Mouse (Mus musculus): ENCODE data around the gene Vps35l. TPM values are rescaled to one million over a fixed set of nuclear protein-coding genes. Genes with fewer than 3 reads are reported as not detected.
A peak's percentile ranks its signal among the peaks of the same experiment; 100 is the strongest.

Vps35l gene
- polyA plus RNA-seq, 1 experiment from 2014 or later: 68.3 TPM

GRCm38 (mm10) chr7:118706051-118706450 is 34.0 kb upstream of the Vps35l start:
- Histone ChIP-seq H3K36me3 (ENCODE audit: control insufficient read depth, insufficient read depth, low read length) (no peaks in the 10 kb centered on the region), H3K4me1 (ENCODE audit: control insufficient read depth, insufficient read depth, low read length) (peaks cover 17% of the 10 kb centered on the region), H3K27me3 (ENCODE audit: control insufficient read depth, insufficient read depth, low read length) (no peaks in the 10 kb centered on the region), H3K4me3 (ENCODE audit: low read depth, low read length) (peak overlapping the region; percentile 92), H3K9ac (replicated peaks; ENCODE audit: low read depth, low read length) (no peak overlapping the region), H3K9me3 (ENCODE audit: control insufficient read depth, low read depth, low read length) (no peaks in the 10 kb centered on the region), H3K27ac (ENCODE audit: low read length) (no peak overlapping the region), H3K4me2 (replicated peaks; ENCODE audit: low read depth, low read length) (peak overlapping the region; percentile 68)
- WGBS: 26% methylated on average over 6 of the region's 6 CpGs
- no peak for ATAC-seq (ENCODE audit: insufficient number of reproducible peaks, insufficient read depth, low FRiP score, low read depth)

- peaks cover 17% of the 10 kb centered on the region for H3K4me1 ChIP-seq (ENCODE audit: control insufficient read depth, insufficient read depth, low read length)
- H3K27me3 ChIP-seq (ENCODE audit: control insufficient read depth, insufficient read depth, low read length): no peaks in the 10 kb centered on the region
- H3K36me3 ChIP-seq (ENCODE audit: control insufficient read depth, insufficient read depth, low read length): no peaks in the 10 kb centered on the region
- no peak for ATAC-seq (ENCODE audit: insufficient number of reproducible peaks, insufficient read depth, low FRiP score, low read depth)
- no peak overlapping the region for H3K9ac ChIP-seq (replicated peaks; ENCODE audit: low read depth, low read length)
- no peak overlapping the region for H3K27ac ChIP-seq (ENCODE audit: low read length)
- no peak overlapping the region for H3K4me2 ChIP-seq (replicated peaks; ENCODE audit: low read depth, low read length)
- no peak overlapping the region for H3K4me3 ChIP-seq (ENCODE audit: low read depth, low read length)
- 92% methylated on average over 5 of the region's 5 CpGs for WGBS
- no peaks in the 10 kb centered on the region for H3K9me3 ChIP-seq (ENCODE audit: control insufficient read depth, low read depth, low read length)
These were observed 33.5 kb upstream of the Vps35l start for GRCm38 (mm10) chr7:118706488-118706887.

- H3K9ac ChIP-seq (replicated peaks; ENCODE audit: low read depth, low read length): no peak overlapping the region
- no peaks in the 10 kb centered on the region for H3K9me3 ChIP-seq (ENCODE audit: control insufficient read depth, low read depth, low read length)
- no peak for ATAC-seq (ENCODE audit: insufficient number of reproducible peaks, insufficient read depth, low FRiP score, low read depth)
- no peak overlapping the region for H3K27ac ChIP-seq (ENCODE audit: low read length)
- H3K4me1 ChIP-seq (ENCODE audit: control insufficient read depth, insufficient read depth, low read length): peaks cover 17% of the 10 kb centered on the region
- 61% methylated on average over 2 of the region's 2 CpGs for WGBS
- H3K4me2 ChIP-seq (replicated peaks; ENCODE audit: low read depth, low read length): no peak overlapping the region
- H3K27me3 ChIP-seq (ENCODE audit: control insufficient read depth, insufficient read depth, low read length): no peaks in the 10 kb centered on the region
- H3K36me3 ChIP-seq (ENCODE audit: control insufficient read depth, insufficient read depth, low read length): no peaks in the 10 kb centered on the region
- H3K4me3 ChIP-seq (ENCODE audit: low read depth, low read length): no peak overlapping the region
These were observed 32.8 kb upstream of the Vps35l start for GRCm38 (mm10) chr7:118707216-118707615.

GRCm38 (mm10) chr7:118708002-118708401 is 32.0 kb upstream of the Vps35l start:
- H3K9ac ChIP-seq (replicated peaks; ENCODE audit: low read depth, low read length): no peak overlapping the region
- H3K4me3 ChIP-seq (ENCODE audit: low read depth, low read length): no peak overlapping the region
- H3K27ac ChIP-seq (ENCODE audit: low read length): no peak overlapping the region
- no peak overlapping the region for H3K4me2 ChIP-seq (replicated peaks; ENCODE audit: low read depth, low read length)
- H3K9me3 ChIP-seq (ENCODE audit: control insufficient read depth, low read depth, low read length): no peaks in the 10 kb centered on the region
- no peak for ATAC-seq (ENCODE audit: insufficient number of reproducible peaks, insufficient read depth, low FRiP score, low read depth)
- 77% methylated on average over 4 of the region's 4 CpGs for WGBS
- no peaks in the 10 kb centered on the region for H3K36me3 ChIP-seq (ENCODE audit: control insufficient read depth, insufficient read depth, low read length)
- H3K27me3 ChIP-seq (ENCODE audit: control insufficient read depth, insufficient read depth, low read length): no peaks in the 10 kb centered on the region
- H3K4me1 ChIP-seq (ENCODE audit: control insufficient read depth, insufficient read depth, low read length): peaks cover 19% of the 10 kb centered on the region

- WGBS: 71% methylated on average over 5 of the region's 5 CpGs
- Histone ChIP-seq H3K4me1 (ENCODE audit: control insufficient read depth, insufficient read depth, low read length) (peaks cover 6% of the 10 kb centered on the region; the same call in 1 of the 2 replicates), H3K4me3 (ENCODE audit: low read depth, low read length) (no peak overlapping the region), H3K36me3 (ENCODE audit: control insufficient read depth, insufficient read depth, low read length) (no peaks in the 10 kb centered on the region), H3K9me3 (ENCODE audit: control insufficient read depth, low read depth, low read length) (no peaks in the 10 kb centered on the region), H3K4me2 (replicated peaks; ENCODE audit: low read depth, low read length) (no peak overlapping the region), H3K9ac (replicated peaks; ENCODE audit: low read depth, low read length) (no peak overlapping the region), H3K27me3 (ENCODE audit: control insufficient read depth, insufficient read depth, low read length) (no peaks in the 10 kb centered on the region), H3K27ac (ENCODE audit: low read length) (no peak overlapping the region)
- ATAC-seq (ENCODE audit: insufficient number of reproducible peaks, insufficient read depth, low FRiP score, low read depth): no peak
These were observed 29.2 kb upstream of the Vps35l start for GRCm38 (mm10) chr7:118710776-118711175.

GRCm38 (mm10) chr7:118712228-118713173 is 27.5 kb upstream of the Vps35l start, which contains the start of gene Ccp110:
Gene Ccp110, plus strand, starts transcription at chr7:118712552.
- H3K4me2 ChIP-seq (replicated peaks; ENCODE audit: low read depth, low read length): peak within 1 kb of the TSS; percentile 83
- H3K9me3 ChIP-seq (ENCODE audit: control insufficient read depth, low read depth, low read length): no peaks in the 10 kb centered on the region
- H3K27me3 ChIP-seq (ENCODE audit: control insufficient read depth, insufficient read depth, low read length): no peaks in the 10 kb centered on the region
- H3K4me1 ChIP-seq (ENCODE audit: control insufficient read depth, insufficient read depth, low read length): peaks cover 6% of the 10 kb centered on the region; the same call in 1 of the 2 replicates
- H3K36me3 ChIP-seq (ENCODE audit: control insufficient read depth, insufficient read depth, low read length): no peaks in the 10 kb centered on the region; the same call in 1 of the 2 replicates
- H3K4me3 ChIP-seq (ENCODE audit: low read depth, low read length): peak within 1 kb of the TSS; percentile 55
- WGBS: under 1% methylated on average over 48 of the region's 48 CpGs
- ATAC-seq (ENCODE audit: insufficient number of reproducible peaks, insufficient read depth, low FRiP score, low read depth): peak; percentile 96
- H3K9ac ChIP-seq (replicated peaks; ENCODE audit: low read depth, low read length): peak within 1 kb of the TSS; percentile 15
- H3K27ac ChIP-seq (ENCODE audit: low read length): no peak within 1 kb of the TSS

- 87% methylated on average over 1 of the region's 1 CpGs for WGBS
- no peak overlapping the region for H3K4me3 ChIP-seq (ENCODE audit: low read depth, low read length)
- H3K4me2 ChIP-seq (replicated peaks; ENCODE audit: low read depth, low read length): no peak overlapping the region
- H3K9ac ChIP-seq (replicated peaks; ENCODE audit: low read depth, low read length): no peak overlapping the region
- no peaks in the 10 kb centered on the region for H3K27me3 ChIP-seq (ENCODE audit: control insufficient read depth, insufficient read depth, low read length)
- no peaks in the 10 kb centered on the region; the same call in 1 of the 2 replicates for H3K36me3 ChIP-seq (ENCODE audit: control insufficient read depth, insufficient read depth, low read length)
- H3K4me1 ChIP-seq (ENCODE audit: control insufficient read depth, insufficient read depth, low read length): peaks cover 6% of the 10 kb centered on the region; the same call in 1 of the 2 replicates
- H3K27ac ChIP-seq (ENCODE audit: low read length): no peak overlapping the region
- no peaks in the 10 kb centered on the region for H3K9me3 ChIP-seq (ENCODE audit: control insufficient read depth, low read depth, low read length)
- no peak for ATAC-seq (ENCODE audit: insufficient number of reproducible peaks, insufficient read depth, low FRiP score, low read depth)
These were observed 25.2 kb upstream of the Vps35l start for GRCm38 (mm10) chr7:118714873-118715272.

- H3K9ac ChIP-seq (replicated peaks; ENCODE audit: low read depth, low read length): no peak overlapping the region
- H3K9me3 ChIP-seq (ENCODE audit: control insufficient read depth, low read depth, low read length): no peaks in the 10 kb centered on the region
- H3K36me3 ChIP-seq (ENCODE audit: control insufficient read depth, insufficient read depth, low read length): peaks cover 11% of the 10 kb centered on the region; the same call in 1 of the 2 replicates
- no peak overlapping the region for H3K4me3 ChIP-seq (ENCODE audit: low read depth, low read length)
- ATAC-seq (ENCODE audit: insufficient number of reproducible peaks, insufficient read depth, low FRiP score, low read depth): no peak
- peaks cover 4% of the 10 kb centered on the region; the same call in 1 of the 2 replicates for H3K4me1 ChIP-seq (ENCODE audit: control insufficient read depth, insufficient read depth, low read length)
- 95% methylated on average over 4 of the region's 4 CpGs for WGBS
- H3K27ac ChIP-seq (ENCODE audit: low read length): no peak overlapping the region
- H3K4me2 ChIP-seq (replicated peaks; ENCODE audit: low read depth, low read length): no peak overlapping the region
- H3K27me3 ChIP-seq (ENCODE audit: control insufficient read depth, insufficient read depth, low read length): no peaks in the 10 kb centered on the region
These were observed 22.0 kb upstream of the Vps35l start for GRCm38 (mm10) chr7:118718066-118718465.
